Mouse (Mus musculus): ENCODE measurements around the gene Lars2.

DNA sequence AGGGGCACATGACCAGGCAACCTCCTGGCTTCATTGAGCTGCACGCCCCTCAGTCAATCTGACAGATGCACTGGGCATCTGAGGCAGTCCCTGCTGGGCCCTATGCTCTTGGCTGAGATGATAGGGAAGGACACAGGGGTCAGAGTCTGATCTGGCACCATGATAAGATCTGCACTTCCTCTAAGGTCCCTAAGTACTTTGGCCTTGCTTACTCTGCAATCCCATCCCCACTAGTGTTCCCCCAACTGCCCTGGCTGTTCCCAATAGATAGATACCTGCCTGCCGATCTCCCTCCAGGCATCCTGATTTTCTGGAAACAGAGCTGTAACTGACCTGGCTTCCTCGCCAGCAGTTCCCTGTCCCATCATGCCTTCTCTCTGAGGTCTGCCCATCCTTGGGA lies 119.9 kb downstream of the Lars2 start:
- TF ChIP-seq CTCF (IDR thresholded peaks at IDR 0.05; ENCODE audit: low read depth) (no peak), EP300 (IDR thresholded peaks at IDR 0.05; ENCODE audit: low read depth) (no peak)

Measured in heart, postnatal 0 days (tissue).